Mouse (Mus musculus) olfactory bulb, adult 2 months (tissue): ENCODE data around the gene Wipf2.

Experiments used
- CTCF ChIP-seq: fragments of 200-500 bp; IDR thresholded peaks from 2 replicates; pipeline ENCODE4 v1.5.1; 2012; ENCODE audit warnings: low read depth, mild to moderate bottlenecking, low read length, moderate library complexity; ENCODE audit not compliant: insufficient read depth
- POLR2A ChIP-seq: fragments of 200-500 bp; IDR thresholded peaks from 2 replicates; pipeline ENCODE4 v1.6.1; 2012; ENCODE audit warnings: mild to moderate bottlenecking, low read depth, low read length, moderate library complexity; ENCODE audit not compliant: insufficient read depth

DNA sequence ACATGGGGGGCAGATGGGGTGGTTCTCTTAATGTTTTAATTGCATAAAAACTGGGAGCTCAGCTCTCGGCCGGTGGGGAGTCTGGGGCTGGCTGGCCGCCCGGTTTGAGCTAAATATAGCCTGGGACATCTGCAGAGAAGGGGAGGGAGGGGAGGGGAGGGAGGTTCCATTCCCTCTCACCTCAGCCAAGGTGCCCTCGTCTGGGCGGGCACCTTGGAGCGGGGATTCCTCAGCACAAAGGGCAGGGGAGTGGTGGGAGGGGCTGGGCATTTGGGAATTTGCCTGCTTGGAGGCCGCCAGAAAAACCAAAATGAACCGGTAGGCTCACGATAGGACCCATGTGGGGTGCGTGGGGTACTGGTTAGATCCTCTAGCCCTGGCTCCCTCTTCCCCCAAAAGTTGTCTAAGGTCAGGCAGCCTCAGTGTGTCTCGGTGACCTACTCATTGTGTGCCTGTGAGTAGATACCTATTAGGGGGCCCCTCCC lies 77.9 kb downstream of the Wipf2 start:
- TF ChIP-seq CTCF (no peak), POLR2A (no peak)
